Mouse (Mus musculus): ENCODE results near the gene A630001G21Rik. TPM values are rescaled to one million over a fixed set of nuclear protein-coding genes. Genes with fewer than 3 reads are reported as not detected.

Gene A630001G21Rik
- total RNA-seq, 2 experiments from 2014 or later, result 0.56 to 0.86 TPM

Small RNA genes lying within 50 kb of the gene (microRNA-seq; reads per million reads assigned to microRNA genes)
- gene Gm25472 (not detected), gene Mir8096 (not detected)

Other genes with a start within 250 kb of the A630001G21Rik start
- gene G530012D18Rik, start 203.0 kb downstream of the A630001G21Rik start, total RNA-seq (2021), result not detected
- 1 to 10 TPM; 2.4 to 3.4 TPM for gene Sp110, start 179.8 kb downstream of the A630001G21Rik start, total RNA-seq (2021)
- 1 to 10 TPM; 3.8 to 5.0 TPM for gene Sp140, start 178.3 kb downstream of the A630001G21Rik start, total RNA-seq (2021)
- 10 to 100 TPM; 20.2 to 22.5 TPM for gene Sp100, start 128.7 kb downstream of the A630001G21Rik start, total RNA-seq (2021)
- 100 to 1,000 TPM; 115 to 138 TPM for gene Cab39, start 14.8 kb upstream of the A630001G21Rik start, total RNA-seq (2021)
- gene Itm2c, start 115.6 kb upstream of the A630001G21Rik start, total RNA-seq (2021), result 100 to 1,000 TPM; 508 to 581 TPM
- not detected for gene 4933407L21Rik, start 149.8 kb upstream of the A630001G21Rik start, total RNA-seq (2021)
- 1 to 10 TPM; 2.7 to 2.8 TPM for gene Gpr55, start 182.4 kb upstream of the A630001G21Rik start, total RNA-seq (2021)
- gene Spata3, start 238.2 kb upstream of the A630001G21Rik start, total RNA-seq (2021), result not detected